ENCODE assay signal across 14 mouse cellular contexts in genomic region chr2:124460956-124461355, GRCm38 (mm10).
A peak's percentile ranks its signal among the peaks of the same experiment; 100 is the strongest.
DNase-seq lines count a peak whose midpoint lies in the region; ATAC-seq and TF ChIP-seq lines count a peak whose summit lies in the region.
"Had no signal": no experiment of that assay in that cellular context is flagged by ENCODE, and none has a peak within 500 bp of the region (broad histone marks: within the 10 kb centered on the region; RNA-seq: fewer than 3 reads in every experiment).

No protein-coding gene starts in this region.

- DNase-seq in kidney, adult 2 months = no peak
- no peak for DNase-seq in stomach, postnatal 0 days (ENCODE audit: low spot score)
- peak; percentile 13 for DNase-seq in yolk sac, embryonic 10.5 days (ENCODE audit: low spot score)
- DNase-seq in cerebellum, adult 18-20 months = no peak
- no peak for DNase-seq in midbrain, embryonic 11.5 days (ENCODE audit: low spot score, missing footprints)
- DNase-seq: adrenal gland, adult 8-10 months; gastrocnemius, postnatal 14 days; spleen, adult 18-20 months; thymus, adult 2 months had no signal

- no peak for TF ChIP-seq POLR2A in kidney, adult 2 months (IDR thresholded peaks at IDR 0.05; ENCODE audit: low read depth, low read length)

- 20% methylated on average over 2 of the region's 2 CpGs for WGBS in kidney, embryonic 14.5 days
- WGBS in kidney, adult 2 months = 30% methylated on average over 2 of the region's 2 CpGs
- WGBS in stomach, embryonic 14.5 days = 28% methylated on average over 2 of the region's 2 CpGs
- WGBS in stomach, postnatal 0 days = 31% methylated on average over 2 of the region's 2 CpGs
- 10% methylated on average over 2 of the region's 2 CpGs for WGBS in heart, embryonic 16.5 days
- 73% methylated on average over 2 of the region's 2 CpGs for WGBS in midbrain, embryonic 11.5 days

- H3K9ac ChIP-seq in kidney, embryonic 14.5 days (ENCODE audit: low read depth, low read length) = no peak overlapping the region
- H3K9ac ChIP-seq in stomach, embryonic 14.5 days (replicated peaks; ENCODE audit: low read depth, low read length) = no peak overlapping the region
- H3K9ac ChIP-seq in stomach, postnatal 0 days (ENCODE audit: low read length) = no peak overlapping the region
- H3K9ac ChIP-seq in heart, embryonic 16.5 days (ENCODE audit: low read length) = no peak overlapping the region
- no peak overlapping the region for H3K9ac ChIP-seq in midbrain, embryonic 11.5 days (ENCODE audit: low read length)
- H3K9ac ChIP-seq: forebrain, embryonic 13.5 days had no signal

- no peaks in the 10 kb centered on the region for H3K27me3 ChIP-seq in kidney, embryonic 14.5 days (ENCODE audit: control insufficient read depth, insufficient read depth, low read length)
- H3K27me3 ChIP-seq in kidney, adult 2 months (replicated peaks; ENCODE audit: control insufficient read depth, insufficient read depth, low read length) = no peaks in the 10 kb centered on the region
- H3K27me3 ChIP-seq in stomach, embryonic 14.5 days (ENCODE audit: control insufficient read depth, insufficient read depth, low read length) = no peaks in the 10 kb centered on the region
- no peaks in the 10 kb centered on the region for H3K27me3 ChIP-seq in stomach, postnatal 0 days (ENCODE audit: control insufficient read depth, insufficient read depth, low read length)
- no peaks in the 10 kb centered on the region for H3K27me3 ChIP-seq in heart, embryonic 16.5 days (ENCODE audit: control insufficient read depth, insufficient read depth, low read length)
- peaks cover 7% of the 10 kb centered on the region for H3K27me3 ChIP-seq in midbrain, embryonic 11.5 days (ENCODE audit: control insufficient read depth, insufficient read depth, low read length)
- H3K27me3 ChIP-seq: forebrain, embryonic 13.5 days; Patski had no signal

- no peak for TF ChIP-seq CTCF in kidney, adult 2 months (conservative IDR thresholded peaks at IDR 0.05; ENCODE audit: insufficient read depth, insufficient read length, low read depth, low read length)
- TF ChIP-seq CTCF in stomach, postnatal 0 days (IDR thresholded peaks at IDR 0.05; ENCODE audit: low read depth) = no peak

- TF ChIP-seq EP300 in stomach, postnatal 0 days (optimal IDR thresholded peaks at IDR 0.05) = no peak

- H3K4me2 ChIP-seq in kidney, embryonic 14.5 days (replicated peaks; ENCODE audit: low read depth, low read length) = no peak overlapping the region
- no peak overlapping the region for H3K4me2 ChIP-seq in stomach, embryonic 14.5 days (replicated peaks; ENCODE audit: low read depth, low read length)
- H3K4me2 ChIP-seq in stomach, postnatal 0 days (replicated peaks; ENCODE audit: low read depth) = no peak overlapping the region
- H3K4me2 ChIP-seq in heart, embryonic 16.5 days (ENCODE audit: low read depth, low read length) = no peak overlapping the region
- no peak overlapping the region for H3K4me2 ChIP-seq in midbrain, embryonic 11.5 days
- H3K4me2 ChIP-seq: forebrain, embryonic 13.5 days had no signal

- H3K9me3 ChIP-seq in kidney, embryonic 14.5 days (ENCODE audit: control insufficient read depth, low read length) = no peaks in the 10 kb centered on the region
- H3K9me3 ChIP-seq in stomach, embryonic 14.5 days (ENCODE audit: control insufficient read depth, low read depth, low read length) = no peaks in the 10 kb centered on the region
- no peaks in the 10 kb centered on the region for H3K9me3 ChIP-seq in stomach, postnatal 0 days (ENCODE audit: control insufficient read depth, low read length)
- H3K9me3 ChIP-seq in heart, embryonic 16.5 days (replicated peaks; ENCODE audit: control insufficient read depth, low read length) = no peaks in the 10 kb centered on the region
- H3K9me3 ChIP-seq in midbrain, embryonic 11.5 days (ENCODE audit: control insufficient read depth, low read length) = no peaks in the 10 kb centered on the region
- H3K9me3 ChIP-seq: forebrain, embryonic 13.5 days had no signal

- no peak overlapping the region for H3K4me3 ChIP-seq in kidney, embryonic 14.5 days (ENCODE audit: low read length)
- H3K4me3 ChIP-seq in kidney, adult 2 months (ENCODE audit: insufficient read depth, low read depth, low read length) = no peak overlapping the region
- no peak overlapping the region for H3K4me3 ChIP-seq in stomach, embryonic 14.5 days (ENCODE audit: low read depth, low read length)
- no peak overlapping the region for H3K4me3 ChIP-seq in stomach, postnatal 0 days (ENCODE audit: low read depth, low read length)
- H3K4me3 ChIP-seq in heart, embryonic 16.5 days (ENCODE audit: low read length) = no peak overlapping the region
- H3K4me3 ChIP-seq in midbrain, embryonic 11.5 days (ENCODE audit: low read depth, low read length) = no peak overlapping the region
- H3K4me3 ChIP-seq: forebrain, embryonic 13.5 days had no signal

- peak; percentile 89 for ATAC-seq in kidney, embryonic 14.5 days (ENCODE audit: low FRiP score, low TSS enrichment)
- ATAC-seq in stomach, embryonic 14.5 days (ENCODE audit: insufficient number of reproducible peaks, insufficient read depth, low FRiP score, low read depth) = 0 out of 2 replicates have a peak, but pooled peaks have one; percentile 33
- ATAC-seq in stomach, postnatal 0 days (ENCODE audit: low FRiP score, low TSS enrichment) = no peak
- ATAC-seq in heart, embryonic 16.5 days (replicated peaks; ENCODE audit: extremely low read depth, insufficient read depth, low FRiP score) = peak; percentile 77
- no peak for ATAC-seq in midbrain, embryonic 11.5 days (ENCODE audit: low FRiP score)
- ATAC-seq: forebrain, embryonic 13.5 days; Patski had no signal

- no peaks in the 10 kb centered on the region for H3K36me3 ChIP-seq in kidney, embryonic 14.5 days (ENCODE audit: control insufficient read depth, insufficient read depth, low read length)
- no peaks in the 10 kb centered on the region for H3K36me3 ChIP-seq in kidney, adult 2 months (ENCODE audit: control insufficient read depth, insufficient read depth, low read length)
- H3K36me3 ChIP-seq in stomach, embryonic 14.5 days (ENCODE audit: control insufficient read depth, insufficient read depth, low read length) = no peaks in the 10 kb centered on the region
- H3K36me3 ChIP-seq in stomach, postnatal 0 days (ENCODE audit: control insufficient read depth, insufficient read depth, low read length) = no peaks in the 10 kb centered on the region
- no peaks in the 10 kb centered on the region for H3K36me3 ChIP-seq in heart, embryonic 16.5 days (ENCODE audit: control insufficient read depth, insufficient read depth)
- H3K36me3 ChIP-seq in midbrain, embryonic 11.5 days (ENCODE audit: control insufficient read depth, insufficient read depth, low read length) = no peaks in the 10 kb centered on the region

- peaks cover 10% of the 10 kb centered on the region; the same call in 1 of the 2 replicates for H3K4me1 ChIP-seq in kidney, embryonic 14.5 days (ENCODE audit: control insufficient read depth, insufficient read depth, low read length)
- H3K4me1 ChIP-seq in kidney, adult 2 months (ENCODE audit: control insufficient read depth, insufficient read depth, low read length) = no peaks in the 10 kb centered on the region
- H3K4me1 ChIP-seq in stomach, embryonic 14.5 days (ENCODE audit: control insufficient read depth, insufficient read depth, low read length) = peaks cover 7% of the 10 kb centered on the region; the same call in 1 of the 2 replicates
- H3K4me1 ChIP-seq in stomach, postnatal 0 days (replicated peaks; ENCODE audit: control insufficient read depth, insufficient read depth) = no peaks in the 10 kb centered on the region; the same call in 1 of the 2 replicates
- peaks cover 21% of the 10 kb centered on the region for H3K4me1 ChIP-seq in heart, embryonic 16.5 days (ENCODE audit: control insufficient read depth, insufficient read depth, low read length)
- no peaks in the 10 kb centered on the region for H3K4me1 ChIP-seq in midbrain, embryonic 11.5 days (ENCODE audit: control insufficient read depth, insufficient read depth, low read length)

- no peak overlapping the region for H3K27ac ChIP-seq in kidney, embryonic 14.5 days (ENCODE audit: low read depth, low read length)
- H3K27ac ChIP-seq in kidney, adult 2 months (ENCODE audit: insufficient read depth, low read depth, low read length) = no peak overlapping the region
- H3K27ac ChIP-seq in stomach, embryonic 14.5 days (ENCODE audit: low read length) = 0 out of 2 replicates have a peak overlapping the region, but pooled peaks have one; percentile 15
- no peak overlapping the region for H3K27ac ChIP-seq in stomach, postnatal 0 days (replicated peaks)
- H3K27ac ChIP-seq in heart, embryonic 16.5 days (ENCODE audit: low read length) = peak overlapping the region; percentile 74
- H3K27ac ChIP-seq in midbrain, embryonic 11.5 days (ENCODE audit: low read depth, low read length) = no peak overlapping the region
- H3K27ac ChIP-seq: forebrain, embryonic 13.5 days had no signal

Comparison
In these comparisons a context has a peak if more than half of its experiments do, and no peak if none do; other contexts are left out.
1. ATAC-seq: peak in kidney, embryonic 14.5 days (single experiment), stomach, embryonic 14.5 days (single experiment) and heart, embryonic 16.5 days (single experiment); none in stomach, postnatal 0 days (single experiment) and midbrain, embryonic 11.5 days (single experiment).
2. H3K27ac ChIP-seq: peak in stomach, embryonic 14.5 days (single experiment) and heart, embryonic 16.5 days (single experiment); none in kidney, embryonic 14.5 days (single experiment), kidney, adult 2 months (single experiment), stomach, postnatal 0 days (single experiment) and midbrain, embryonic 11.5 days (single experiment).